Mouse (Mus musculus) cortical plate, adult 2 months (tissue): ENCODE measurements around the gene Npdc1.

Experiments used
- CTCF ChIP-seq: fragments of 200-500 bp; IDR thresholded peaks from 2 replicates; pipeline ENCODE4 v1.5.1; 2011; ENCODE audit warnings: mild to moderate bottlenecking, control low read depth, low read length; ENCODE audit not compliant: insufficient read depth; ENCODE audit errors: extremely low read depth
- POLR2A ChIP-seq: fragments of 200-500 bp; IDR thresholded peaks from 2 replicates; pipeline ENCODE4 v1.6.1; 2011; ENCODE audit warnings: mild to moderate bottlenecking, low read length, control low read depth; ENCODE audit not compliant: insufficient read depth; ENCODE audit errors: extremely low read depth

DNA sequence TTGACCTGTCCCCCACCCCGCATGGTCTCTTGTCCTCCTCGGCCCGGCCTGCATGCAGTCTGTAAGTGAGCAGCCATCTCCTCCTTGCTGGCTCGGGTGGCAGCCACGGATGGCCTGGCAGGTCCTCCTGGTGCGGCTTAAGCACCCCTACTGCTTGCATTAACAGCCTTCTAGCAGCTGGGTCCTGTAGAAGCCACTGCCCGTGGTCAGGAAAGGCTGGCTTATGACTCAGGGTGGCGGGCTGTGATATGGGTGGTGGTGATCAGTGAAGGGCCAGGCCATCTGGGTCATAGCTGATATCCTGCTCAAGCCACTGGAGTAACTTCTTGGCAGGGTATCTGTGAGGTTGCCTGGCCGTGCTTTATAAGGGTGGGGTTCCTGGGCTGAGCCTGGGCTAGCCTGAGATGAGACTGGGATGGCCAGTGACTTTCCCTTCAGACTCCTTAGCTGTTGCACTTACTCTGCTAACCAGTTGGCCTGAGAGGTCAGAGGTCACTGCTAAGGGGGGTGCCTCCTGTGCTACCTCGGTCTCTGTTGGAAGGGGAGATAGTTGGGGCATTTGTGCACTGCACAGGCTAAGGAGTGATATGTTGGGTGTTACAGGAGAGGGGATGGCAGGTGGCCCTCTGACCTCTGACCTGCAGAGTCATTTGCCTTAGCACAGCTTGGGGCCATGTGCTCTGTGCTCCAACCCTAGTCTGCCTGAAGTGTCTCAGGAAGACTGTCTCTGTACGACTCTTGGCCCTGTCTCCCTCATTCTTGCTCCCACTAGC lies 33.4 kb downstream of the Npdc1 start:
- TF ChIP-seq POLR2A (no peak), CTCF (no peak)
